Mouse (Mus musculus): ENCODE measurements around the gene Fbll1.

DNA sequence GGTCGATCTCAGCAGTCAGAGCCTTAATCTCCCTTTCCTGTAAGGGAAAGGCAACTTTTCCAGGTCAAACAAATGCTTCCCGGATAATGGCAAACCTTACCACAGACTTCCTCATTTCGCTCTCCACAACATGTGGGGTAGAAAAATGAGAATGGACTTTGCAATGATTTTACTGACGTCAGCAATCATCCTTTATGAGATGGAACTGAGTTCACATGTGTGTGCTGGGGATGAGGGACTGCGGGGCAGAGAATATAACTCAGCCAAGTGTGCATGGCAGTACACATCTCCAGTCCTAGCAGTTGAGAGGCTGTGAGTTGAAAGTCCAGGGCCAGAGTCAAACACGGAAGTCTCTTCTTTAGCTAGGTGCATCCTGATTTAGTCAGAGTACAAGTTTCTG, 34.6 kb upstream of the Fbll1 start:
- TF ChIP-seq CTCF (conservative IDR thresholded peaks at IDR 0.05; ENCODE audit: insufficient read depth, insufficient read length, low read depth, low read length), result no peak
- no peak for TF ChIP-seq POLR2A (IDR thresholded peaks at IDR 0.05; ENCODE audit: low read depth, low read length)

All from kidney, adult 2 months (tissue).